Mouse (Mus musculus) bone marrow macrophage, adult 2 months (primary cell): ENCODE results near the gene Gpn3. TPM values are rescaled to one million over a fixed set of nuclear protein-coding genes. Genes with fewer than 3 reads are reported as not detected.

Source experiments
- H3K27ac ChIP-seq: 2 replicates; pipeline ENCODE4 v1.5.1; 2012; ENCODE audit warnings: low read depth, low read length; ENCODE audit not compliant: insufficient read depth
- H3K4me1 ChIP-seq: 2 replicates; pipeline ENCODE4 v1.6.1; 2012; ENCODE audit warnings: low read length; ENCODE audit not compliant: control insufficient read depth, insufficient read depth
- H3K4me3 ChIP-seq: 2 replicates; pipeline ENCODE4 v1.5.1; 2012; ENCODE audit warnings: mild to moderate bottlenecking, low read length, moderate library complexity; ENCODE audit not compliant: insufficient read depth
- CTCF ChIP-seq: IDR thresholded peaks from 2 replicates; pipeline ENCODE4 v1.5.1; 2012; ENCODE audit warnings: low read depth, mild to moderate bottlenecking, low read length, moderate library complexity
- POLR2A ChIP-seq: IDR thresholded peaks from 2 replicates; pipeline ENCODE4 v1.6.1; 2012; ENCODE audit warnings: mild to moderate bottlenecking, low read depth, low read length, borderline replicate concordance
- polyA plus RNA-seq: library from polyadenylated mRNA; stranded (reverse); fragments of >200 nt; gene quantifications from 2 replicates; pipeline ENCODE4 v1.2.4, GENCODE M21; 2012; ENCODE audit not compliant: missing spikeins, insufficient read depth, insufficient read length

Gene Gpn3
- polyA plus RNA-seq: 16.9 and 19.7 TPM in 2 replicates

DNA sequence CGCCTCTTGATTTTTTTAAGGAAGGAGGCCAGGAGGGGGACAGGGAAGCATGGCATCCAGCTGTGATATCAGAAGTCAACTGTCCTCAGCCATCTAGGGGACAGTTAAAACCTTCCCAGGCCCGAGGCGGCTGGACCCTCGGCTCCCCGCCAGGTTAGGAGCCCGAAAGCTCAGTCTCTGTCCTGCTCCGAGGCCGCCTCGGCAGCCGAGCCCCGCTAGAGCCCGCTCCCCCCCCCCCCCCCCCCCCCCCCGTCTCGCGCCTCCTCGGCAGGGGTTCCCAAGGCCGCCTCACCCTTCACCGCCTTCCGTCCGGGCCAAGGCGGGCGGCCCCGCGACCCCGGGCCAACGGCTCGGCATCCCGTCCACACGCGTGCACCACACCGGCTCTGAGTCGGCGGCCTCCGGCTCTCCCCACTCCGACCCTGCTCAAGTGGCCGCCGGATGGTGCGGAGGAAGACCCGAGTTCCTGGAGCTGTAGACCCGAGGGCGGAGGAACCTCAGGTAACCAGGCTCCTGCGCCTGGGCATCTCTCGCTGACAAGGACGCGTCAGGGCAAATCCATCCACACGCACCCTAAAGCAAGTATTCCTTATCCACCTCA lies at the start of gene Gpn3:
Gpn3 (plus strand) TSS at position 286 of the 601 bp plus-strand sequence.
- TF ChIP-seq CTCF (no peak), POLR2A (no peak)
- peaks cover 6% of the 10 kb centered on the region; the same call in 1 of the 2 replicates for H3K4me1 ChIP-seq
- H3K27ac ChIP-seq: peak within 1 kb of the TSS; percentile 52
- H3K4me3 ChIP-seq: peak within 1 kb of the TSS; percentile 79

DNA sequence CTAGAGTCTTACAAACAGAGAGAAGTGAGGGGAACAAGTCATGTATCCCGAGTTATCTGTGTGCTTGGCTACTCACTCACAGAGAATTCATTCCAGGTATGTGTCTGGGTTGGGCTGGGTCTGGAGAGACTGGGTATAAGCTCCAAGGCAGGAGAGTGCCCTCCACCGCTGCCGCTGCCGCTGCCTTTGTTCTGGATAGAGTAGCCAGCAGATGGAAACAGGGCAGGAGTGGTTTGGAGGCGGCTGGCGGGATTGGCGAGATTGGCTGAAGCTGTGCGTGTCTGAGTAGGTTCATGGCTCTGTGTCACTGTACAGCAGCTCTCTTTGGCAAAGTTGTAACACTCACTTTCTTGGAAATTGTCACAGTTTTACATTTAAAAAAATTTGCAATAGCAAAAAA lies 48.2 kb upstream of the Gpn3 start:
- no peak overlapping the region for H3K4me3 ChIP-seq
- no peak for TF ChIP-seq CTCF
- no peak for TF ChIP-seq POLR2A
- no peak overlapping the region for H3K27ac ChIP-seq
- H3K4me1 ChIP-seq: peaks cover 7% of the 10 kb centered on the region

DNA sequence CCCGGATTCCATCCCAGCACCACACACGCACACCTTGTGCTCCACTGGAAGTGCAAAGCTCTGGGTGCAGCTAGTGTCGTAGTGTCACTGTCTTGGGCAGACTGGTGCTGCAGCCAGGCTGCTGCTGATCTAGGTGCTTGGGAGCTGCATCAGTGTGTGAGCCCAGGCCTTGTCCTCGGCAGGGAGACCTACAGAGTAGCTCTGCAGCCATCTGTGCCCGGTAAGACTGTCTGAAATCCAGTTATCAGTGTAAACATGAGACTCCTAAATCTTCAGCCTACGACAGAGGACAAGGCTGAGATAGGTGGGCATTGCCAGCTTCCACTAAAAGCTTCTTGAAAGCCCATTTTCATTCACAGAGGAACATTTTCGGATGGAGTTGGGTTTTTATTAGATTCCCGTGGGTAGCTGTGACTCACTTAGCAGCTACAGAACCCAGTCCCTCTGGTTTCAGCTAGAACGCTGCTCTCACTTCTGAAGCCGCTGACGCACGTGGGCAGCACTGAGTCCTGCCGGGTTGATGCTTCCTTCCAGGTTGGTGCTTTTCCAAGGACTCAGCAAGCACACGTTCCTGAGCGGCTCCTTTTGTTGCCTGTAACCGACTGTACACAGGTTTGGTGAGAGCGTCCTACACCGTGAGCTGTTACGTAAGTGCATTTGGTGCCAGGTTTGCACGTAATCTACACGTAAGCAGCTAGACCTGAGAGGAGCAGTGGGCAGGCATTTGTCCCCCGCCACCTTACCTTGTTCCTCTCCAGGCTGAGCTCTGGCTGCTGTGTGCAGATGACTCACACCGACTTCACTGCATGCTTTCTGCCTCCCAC lies 46.9 kb upstream of the Gpn3 start:
- Histone ChIP-seq H3K4me1 (peaks cover under 1% of the 10 kb centered on the region; the same call in 1 of the 2 replicates), H3K4me3 (no peak overlapping the region), H3K27ac (no peak overlapping the region)
- TF ChIP-seq CTCF: no peak
- no peak for TF ChIP-seq POLR2A

DNA sequence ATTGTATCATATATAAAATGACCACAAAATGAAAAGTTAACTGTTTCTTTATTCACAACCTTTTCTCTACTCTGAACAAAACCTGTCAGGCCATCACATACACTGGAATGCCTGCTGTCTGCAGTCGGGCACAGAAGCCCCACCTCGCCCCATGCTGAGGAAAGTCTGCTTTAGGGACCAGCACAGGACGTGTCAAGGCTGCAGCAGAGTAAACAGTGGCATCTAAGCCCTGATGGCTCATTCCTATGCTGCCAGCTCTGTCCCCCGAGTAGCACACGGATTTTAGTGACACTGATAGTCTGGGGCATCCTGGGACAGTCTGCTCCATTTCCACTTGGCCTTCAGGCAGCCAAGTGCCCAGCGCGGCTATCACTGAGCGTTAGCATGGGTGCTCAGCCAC lies 46.2 kb upstream of the Gpn3 start:
- TF ChIP-seq CTCF (no peak), POLR2A (no peak)
- H3K4me3 ChIP-seq: no peak overlapping the region
- H3K27ac ChIP-seq: no peak overlapping the region
- no peaks in the 10 kb centered on the region; the same call in 1 of the 2 replicates for H3K4me1 ChIP-seq

DNA sequence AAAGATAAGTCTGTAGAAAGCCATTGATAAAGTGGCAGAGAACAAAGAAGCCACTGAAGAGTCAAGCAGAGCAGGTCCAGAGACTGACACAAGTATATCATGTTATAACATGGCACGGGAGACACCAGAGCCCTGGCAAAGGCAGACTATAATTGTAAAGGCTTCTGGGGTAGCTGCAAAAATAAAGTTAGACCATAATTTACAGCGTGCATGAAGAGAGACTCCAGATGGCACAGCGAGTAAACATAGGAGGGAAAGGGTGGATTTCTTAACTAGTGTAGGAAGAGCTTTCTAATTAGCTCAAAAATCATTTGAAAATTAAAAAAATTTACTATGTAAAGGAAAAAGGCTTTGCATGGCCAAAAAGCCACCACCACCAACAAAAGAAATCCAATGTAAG lies 44.4 kb upstream of the Gpn3 start:
- TF ChIP-seq POLR2A: no peak
- TF ChIP-seq CTCF: no peak
- Histone ChIP-seq H3K4me1 (no peaks in the 10 kb centered on the region; the same call in 1 of the 2 replicates), H3K4me3 (no peak overlapping the region)

DNA sequence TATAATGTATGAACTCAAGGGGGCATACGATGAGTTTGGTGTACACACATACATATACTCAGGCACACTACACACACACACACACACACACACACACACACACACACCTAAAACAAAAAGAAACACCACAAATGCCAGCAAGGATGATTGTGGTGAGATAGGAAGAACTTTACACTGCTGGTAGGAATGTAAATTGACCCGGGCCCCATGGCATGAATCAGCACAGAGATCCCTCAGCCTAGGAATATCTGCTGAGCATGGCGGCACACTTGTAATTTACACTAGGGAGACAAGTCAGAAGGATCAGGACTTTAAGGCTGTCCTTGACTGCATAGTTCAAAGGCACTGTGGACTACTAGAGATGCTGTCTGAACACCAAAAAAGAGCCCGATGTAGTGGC lies 41.4 kb upstream of the Gpn3 start:
- Histone ChIP-seq H3K27ac (no peak overlapping the region), H3K4me3 (no peak overlapping the region), H3K4me1 (no peaks in the 10 kb centered on the region; the same call in 1 of the 2 replicates)
- TF ChIP-seq CTCF: no peak
- no peak for TF ChIP-seq POLR2A

More for the DNA sequence above, 44.4 kb upstream of the Gpn3 start:
- no peak overlapping the region for H3K27ac ChIP-seq

DNA sequence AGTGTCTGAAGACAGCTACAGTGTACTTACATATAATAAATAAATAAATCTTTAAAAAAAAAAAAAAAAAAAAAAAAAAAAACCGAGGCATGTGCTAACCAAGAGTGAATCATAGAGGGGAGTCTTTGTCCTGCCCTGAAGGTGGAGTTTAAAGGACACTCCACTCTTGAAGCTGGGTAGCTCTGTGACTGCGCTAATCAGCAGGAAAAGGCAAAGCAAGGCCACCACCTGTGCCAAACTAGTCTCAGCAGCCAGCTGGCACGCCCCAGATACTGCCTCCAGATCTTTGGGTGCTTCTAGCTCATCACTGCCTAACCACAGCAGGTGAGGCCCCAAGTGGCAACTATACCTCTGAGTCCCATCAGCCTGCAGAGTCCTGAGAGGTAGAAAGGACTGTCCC lies 37.0 kb upstream of the Gpn3 start:
- no peak overlapping the region for H3K4me3 ChIP-seq
- H3K4me1 ChIP-seq: no peaks in the 10 kb centered on the region
- TF ChIP-seq CTCF (no peak), POLR2A (no peak)
- H3K27ac ChIP-seq: no peak overlapping the region

DNA sequence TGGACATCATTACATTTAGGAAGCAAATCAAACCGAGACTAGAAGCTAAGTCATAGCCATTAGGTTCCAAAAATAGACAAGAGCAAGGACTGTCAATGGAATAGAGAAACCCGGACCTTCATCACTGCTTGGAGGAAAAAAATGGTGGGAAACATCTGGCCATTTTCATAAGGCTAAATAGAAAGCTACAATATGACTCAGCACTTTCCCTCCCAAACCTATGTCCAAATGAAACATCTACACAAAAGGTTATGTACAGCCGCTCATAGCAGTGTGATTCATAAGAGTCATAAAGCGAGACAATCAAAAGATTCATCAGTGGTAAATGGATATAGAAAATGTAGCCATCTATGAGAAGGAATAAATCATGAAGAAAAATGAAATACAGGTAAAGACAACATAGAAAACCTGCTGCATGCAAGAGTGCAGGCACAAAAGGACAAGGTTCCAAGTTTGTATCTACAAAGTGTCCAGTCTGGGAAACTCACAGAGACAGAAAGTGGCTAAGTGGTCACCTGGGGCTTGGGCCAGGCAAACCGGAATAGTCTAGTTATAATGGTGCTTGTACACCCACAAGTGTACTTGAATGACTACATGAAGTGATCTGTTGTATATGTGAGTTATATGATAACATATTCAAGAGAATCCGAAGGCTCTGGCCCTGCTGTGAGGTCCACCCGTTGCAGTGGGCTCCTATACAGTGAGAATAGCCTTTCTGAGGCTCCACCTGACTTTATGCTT lies 35.0 kb upstream of the Gpn3 start:
- TF ChIP-seq POLR2A (no peak), CTCF (no peak)
- H3K4me1 ChIP-seq: no peaks in the 10 kb centered on the region
- H3K4me3 ChIP-seq: no peak overlapping the region
- no peak overlapping the region for H3K27ac ChIP-seq

DNA sequence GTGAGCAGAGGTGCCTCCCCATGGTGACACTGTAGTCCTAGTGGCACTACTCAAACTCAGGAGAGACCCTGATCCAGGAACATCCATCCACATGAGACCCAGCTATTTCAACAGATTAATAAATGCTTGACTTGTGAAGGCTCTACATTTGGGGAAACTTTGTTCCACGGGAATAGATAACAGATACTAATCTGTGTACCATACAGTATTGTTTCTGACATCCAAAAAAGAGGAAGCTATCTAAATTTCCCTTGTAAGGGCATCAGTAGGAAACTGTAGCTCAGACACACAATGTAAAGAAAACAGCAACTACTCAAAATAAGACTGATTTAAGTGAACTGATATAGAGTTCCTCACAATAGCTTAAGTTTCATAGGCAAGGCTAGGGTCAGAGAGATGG lies 28.8 kb upstream of the Gpn3 start:
- no peak for TF ChIP-seq POLR2A
- no peak for TF ChIP-seq CTCF
- Histone ChIP-seq H3K4me3 (no peak overlapping the region), H3K27ac (no peak overlapping the region), H3K4me1 (peaks cover 16% of the 10 kb centered on the region)

DNA sequence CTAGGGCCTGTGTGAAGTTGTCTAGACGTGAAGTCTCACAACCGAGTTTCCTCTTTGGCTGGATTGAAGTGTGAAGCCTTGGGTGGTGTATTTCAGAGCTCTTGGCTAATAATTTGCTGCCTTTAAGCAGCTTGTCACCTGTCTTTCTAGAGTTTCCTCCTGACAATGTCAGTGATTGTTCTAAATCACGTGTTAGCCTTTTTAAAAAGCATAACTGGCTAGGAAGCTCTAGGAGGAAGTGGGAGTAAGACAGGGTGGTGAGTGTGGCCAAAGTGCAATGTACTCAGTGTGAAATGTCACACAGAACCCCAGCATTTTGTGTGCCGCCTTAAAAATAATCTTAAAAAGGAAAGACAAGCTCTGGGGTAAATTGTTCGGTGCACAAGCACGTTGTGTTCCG lies 27.9 kb upstream of the Gpn3 start:
- TF ChIP-seq POLR2A: no peak
- TF ChIP-seq CTCF: no peak
- Histone ChIP-seq H3K4me1 (peaks cover 16% of the 10 kb centered on the region), H3K27ac (peak overlapping the region; percentile 29), H3K4me3 (no peak overlapping the region)
